Mouse (Mus musculus) liver, embryonic 15.5 days (tissue): ENCODE measurements at regions not wholly inside any gene's neighbourhood (a gene's known extent, or its start where the extent isn't known, plus 50 kb on each side); places are given as distances from the start of the nearest gene placed in this dataset.

Source experiments
- ATAC-seq: fragments of 200-750 bp; cut with Nextera tagmentation; 2 replicates; pipeline ENCODE4 v1.8.0; 2017; ENCODE audit warnings: moderate number of reproducible peaks, mild to moderate bottlenecking, moderate library complexity; ENCODE audit not compliant: insufficient read depth
- H3K27ac ChIP-seq: fragments of 300-500 bp; sonication (generic); replicated peaks from 2 replicates; pipeline ENCODE4 v1.5.1; 2015; ENCODE audit warnings: mild to moderate bottlenecking, inconsistent platforms
- H3K27me3 ChIP-seq: fragments of 300-500 bp; sonication (generic); 2 replicates; pipeline ENCODE4 v1.6.1; 2015; ENCODE audit warnings: mild to moderate bottlenecking, inconsistent platforms
- H3K36me3 ChIP-seq: fragments of 300-500 bp; sonication (generic); replicated peaks from 2 replicates; pipeline ENCODE4 v1.6.1; 2015; ENCODE audit warnings: moderate library complexity, mild to moderate bottlenecking, inconsistent platforms
- H3K4me1 ChIP-seq: fragments of 300-500 bp; sonication (generic); replicated peaks from 2 replicates; pipeline ENCODE4 v1.6.1; 2015; ENCODE audit warnings: inconsistent platforms
- H3K4me2 ChIP-seq: fragments of 300-500 bp; sonication (generic); 2 replicates; pipeline ENCODE4 v1.6.1; 2015; ENCODE audit warnings: moderate library complexity, mild to moderate bottlenecking, inconsistent platforms
- H3K4me3 ChIP-seq: fragments of 300-500 bp; sonication (generic); replicated peaks from 2 replicates; pipeline ENCODE4 v1.5.1; 2015; ENCODE audit warnings: mild to moderate bottlenecking, inconsistent platforms
- H3K9ac ChIP-seq: fragments of 300-500 bp; sonication (generic); 2 replicates; pipeline ENCODE4 v1.6.1; 2015; ENCODE audit warnings: moderate library complexity, mild to moderate bottlenecking, inconsistent platforms
- H3K9me3 ChIP-seq: fragments of 300-500 bp; sonication (generic); replicated peaks from 2 replicates; pipeline ENCODE4 v1.6.1; 2016; ENCODE audit warnings: inconsistent platforms
- WGBS: fragments of 180-500 bp; shearing (Covaris S2); methylation state at CpG from one replicate; pipeline ENCODE4 v1.1.7; 2015; ENCODE audit warnings: mixed read lengths; ENCODE audit not compliant: insufficient replicate concordance; 5-methylcytosine and 5-hydroxymethylcytosine counted together

DNA sequence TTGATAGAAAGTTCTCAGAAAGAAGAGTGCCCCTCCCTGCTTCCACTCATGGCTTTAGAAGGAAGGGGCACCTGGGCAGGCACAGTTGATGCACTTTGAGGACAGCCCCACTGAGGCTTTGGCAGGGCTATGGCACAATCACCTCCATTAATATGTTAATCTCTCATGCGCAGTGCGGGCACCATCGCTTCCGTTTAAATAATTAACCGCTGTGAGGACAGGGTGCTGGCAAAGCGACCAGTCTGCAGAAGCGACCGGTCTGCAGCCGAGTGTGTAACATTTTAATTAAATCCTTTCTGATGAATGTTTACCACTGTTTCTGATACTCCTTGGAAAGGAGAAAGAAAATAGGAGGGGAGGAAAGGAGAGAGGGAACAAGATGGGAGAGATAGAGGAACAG is 108.3 kb upstream of the Lrfn2 start:
- no peaks in the 10 kb centered on the region for H3K27me3 ChIP-seq
- H3K9me3 ChIP-seq: no peaks in the 10 kb centered on the region
- no peaks in the 10 kb centered on the region for H3K4me1 ChIP-seq
- no peak for ATAC-seq
- no peak overlapping the region for H3K9ac ChIP-seq
- H3K27ac ChIP-seq: no peak overlapping the region
- no peak overlapping the region for H3K4me2 ChIP-seq
- no peak overlapping the region for H3K4me3 ChIP-seq
- no peaks in the 10 kb centered on the region for H3K36me3 ChIP-seq
- WGBS: 75% methylated on average over 9 of the region's 9 CpGs

DNA sequence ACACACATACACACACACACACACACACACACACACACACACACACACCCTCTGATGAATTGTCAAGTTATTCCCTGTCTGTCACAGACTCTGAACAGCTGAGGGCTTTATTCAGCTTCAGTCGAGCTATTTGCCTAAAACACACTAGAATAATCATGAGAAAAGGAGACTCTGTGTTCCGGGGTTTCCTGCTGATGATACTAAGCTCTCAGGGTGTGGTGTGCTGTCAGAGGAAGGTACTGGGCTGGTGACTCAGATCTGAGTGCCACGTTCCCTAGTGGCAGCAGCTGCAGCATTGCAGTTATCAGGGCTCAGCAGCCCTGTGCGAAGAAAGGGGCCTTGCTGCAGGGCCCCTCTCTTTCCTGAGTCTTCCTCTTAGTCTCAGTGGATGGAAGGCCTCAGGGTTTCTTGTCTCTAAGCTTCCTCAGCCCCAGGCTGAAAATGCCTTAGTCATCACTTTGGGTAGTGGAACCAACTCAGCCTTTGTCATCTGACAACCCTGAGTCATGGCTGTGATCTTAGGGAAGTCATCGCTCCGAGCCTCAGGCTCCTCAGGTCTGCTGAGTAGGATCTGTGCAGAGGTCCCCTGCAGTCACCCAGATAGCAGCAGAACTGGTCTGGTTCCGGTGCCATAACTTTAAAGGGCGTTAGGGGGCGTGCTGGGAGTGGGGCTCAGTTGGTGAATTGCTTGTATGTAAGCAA is 106.8 kb upstream of the Lrfn2 start:
- H3K36me3 ChIP-seq: no peaks in the 10 kb centered on the region
- no peaks in the 10 kb centered on the region for H3K27me3 ChIP-seq
- H3K27ac ChIP-seq: no peak overlapping the region
- no peak overlapping the region for H3K4me3 ChIP-seq
- 35% methylated on average over 9 of the region's 9 CpGs for WGBS
- no peak overlapping the region for H3K4me2 ChIP-seq
- H3K4me1 ChIP-seq: no peaks in the 10 kb centered on the region
- H3K9me3 ChIP-seq: no peaks in the 10 kb centered on the region
- no peak for ATAC-seq
- H3K9ac ChIP-seq: no peak overlapping the region

- Histone ChIP-seq H3K4me1 (no peaks in the 10 kb centered on the region), H3K36me3 (no peaks in the 10 kb centered on the region), H3K4me2 (no peak overlapping the region), H3K9me3 (no peaks in the 10 kb centered on the region), H3K4me3 (no peak overlapping the region), H3K27ac (no peak overlapping the region), H3K9ac (no peak overlapping the region), H3K27me3 (no peaks in the 10 kb centered on the region)
- no peak for ATAC-seq
- WGBS: 62% methylated on average over 20 of the region's 20 CpGs
These were observed 93.7 kb upstream of the Lrfn2 start for GRCm38 (mm10) chr17:48838297-48838979.

GRCm38 (mm10) chr17:48847890-48848289 is 84.3 kb upstream of the Lrfn2 start:
- 30% methylated on average over 7 of the region's 7 CpGs for WGBS
- no peak for ATAC-seq
- no peaks in the 10 kb centered on the region for H3K9me3 ChIP-seq
- no peaks in the 10 kb centered on the region for H3K4me1 ChIP-seq
- no peaks in the 10 kb centered on the region for H3K36me3 ChIP-seq
- no peak overlapping the region for H3K4me2 ChIP-seq
- no peak overlapping the region for H3K27ac ChIP-seq
- no peaks in the 10 kb centered on the region for H3K27me3 ChIP-seq
- no peak overlapping the region for H3K9ac ChIP-seq
- no peak overlapping the region for H3K4me3 ChIP-seq

GRCm38 (mm10) chr17:48850910-48851309 is 81.3 kb upstream of the Lrfn2 start:
- Histone ChIP-seq H3K9me3 (no peaks in the 10 kb centered on the region), H3K4me2 (no peak overlapping the region), H3K27me3 (no peaks in the 10 kb centered on the region), H3K36me3 (no peaks in the 10 kb centered on the region), H3K9ac (no peak overlapping the region), H3K4me1 (no peaks in the 10 kb centered on the region), H3K27ac (no peak overlapping the region), H3K4me3 (no peak overlapping the region)
- no peak for ATAC-seq

GRCm38 (mm10) chr17:48858891-48859290 is 73.3 kb upstream of the Lrfn2 start:
- H3K4me1 ChIP-seq: no peaks in the 10 kb centered on the region
- no peaks in the 10 kb centered on the region for H3K27me3 ChIP-seq
- WGBS: 41% methylated on average over 6 of the region's 6 CpGs
- H3K36me3 ChIP-seq: no peaks in the 10 kb centered on the region
- H3K27ac ChIP-seq: no peak overlapping the region
- no peak overlapping the region for H3K9ac ChIP-seq
- no peak overlapping the region for H3K4me2 ChIP-seq
- no peaks in the 10 kb centered on the region for H3K9me3 ChIP-seq
- no peak for ATAC-seq
- H3K4me3 ChIP-seq: no peak overlapping the region

GRCm38 (mm10) chr17:48870443-48870842 is 61.7 kb upstream of the Lrfn2 start:
- Histone ChIP-seq H3K9ac (no peak overlapping the region), H3K4me3 (no peak overlapping the region), H3K36me3 (no peaks in the 10 kb centered on the region), H3K27ac (no peak overlapping the region), H3K27me3 (no peaks in the 10 kb centered on the region), H3K4me1 (no peaks in the 10 kb centered on the region), H3K9me3 (no peaks in the 10 kb centered on the region), H3K4me2 (no peak overlapping the region)
- WGBS: 45% methylated on average over 6 of the region's 6 CpGs
- no peak for ATAC-seq

- no peak overlapping the region for H3K4me3 ChIP-seq
- H3K4me2 ChIP-seq: no peak overlapping the region
These were observed 54.7 kb upstream of the Lrfn2 start for GRCm38 (mm10) chr17:48877505-48877904.

GRCm38 (mm10) chr17:48880590-48880989 is 51.6 kb upstream of the Lrfn2 start:
- H3K36me3 ChIP-seq: no peaks in the 10 kb centered on the region
- no peak overlapping the region for H3K9ac ChIP-seq
- ATAC-seq: no peak
- WGBS: 61% methylated on average over 3 of the region's 3 CpGs
- H3K27ac ChIP-seq: no peak overlapping the region
- H3K4me1 ChIP-seq: no peaks in the 10 kb centered on the region
- H3K4me2 ChIP-seq: no peak overlapping the region
- no peaks in the 10 kb centered on the region for H3K9me3 ChIP-seq
- H3K4me3 ChIP-seq: no peak overlapping the region
- no peaks in the 10 kb centered on the region for H3K27me3 ChIP-seq

More at GRCm38 (mm10) chr17:48877505-48877904, 54.7 kb upstream of the Lrfn2 start:
- no peak for ATAC-seq
- Histone ChIP-seq H3K27ac (no peak overlapping the region), H3K9me3 (no peaks in the 10 kb centered on the region), H3K27me3 (no peaks in the 10 kb centered on the region), H3K9ac (no peak overlapping the region), H3K36me3 (no peaks in the 10 kb centered on the region), H3K4me1 (no peaks in the 10 kb centered on the region)
- WGBS: 62% methylated on average over 8 of the region's 8 CpGs

GRCm38 (mm10) chr17:48881946-48882345 is 50.2 kb upstream of the Lrfn2 start:
- Histone ChIP-seq H3K27ac (no peak overlapping the region), H3K4me1 (no peaks in the 10 kb centered on the region), H3K27me3 (no peaks in the 10 kb centered on the region), H3K36me3 (no peaks in the 10 kb centered on the region), H3K4me2 (no peak overlapping the region), H3K9ac (no peak overlapping the region), H3K9me3 (no peaks in the 10 kb centered on the region), H3K4me3 (no peak overlapping the region)
- 63% methylated on average over 5 of the region's 5 CpGs for WGBS
- ATAC-seq: no peak
